Mouse (Mus musculus): Measurements from ENCODE around the gene Haspin.

GRCm38 (mm10) chr11:73092057-73092456 is 46.0 kb downstream of the Haspin start:
- TF ChIP-seq CTCF (IDR thresholded peaks at IDR 0.05; ENCODE audit: extremely low read depth, insufficient read length, insufficient replicate concordance, low read depth, low read length) (no peak), POLR2A (IDR thresholded peaks at IDR 0.05; ENCODE audit: low read depth, low read length) (no peak)
